Mouse (Mus musculus) testis, adult 2 months (tissue): ENCODE results near the gene Aff3.

ENCODE experiments used
- CTCF ChIP-seq: fragments of 200-500 bp; IDR thresholded peaks from 2 replicates; pipeline ENCODE4 v1.5.1; 2012; ENCODE audit warnings: low read depth, mild to moderate bottlenecking, inconsistent platforms, low read length, moderate library complexity; ENCODE audit not compliant: control insufficient read depth, insufficient read depth, insufficient replicate concordance
- POLR2A ChIP-seq: fragments of 200-500 bp; IDR thresholded peaks from 2 replicates; pipeline ENCODE4 v1.6.1; 2012; ENCODE audit warnings: low read depth, mild to moderate bottlenecking, inconsistent platforms, low read length, moderate library complexity; ENCODE audit not compliant: control insufficient read depth

- TF ChIP-seq CTCF (no peak), POLR2A (no peak)
Observed at GRCm38 (mm10) chr1:38488667-38489210, 176.0 kb downstream of the Aff3 start.
